Mouse (Mus musculus) C3H10T1/2 (cell line): ENCODE measurements around the gene Vmn1r152. TPM values are rescaled to one million over a fixed set of nuclear protein-coding genes. Genes with fewer than 3 reads are reported as not detected.

Experiments used
- polyA plus RNA-seq, 2 experiments: library from polyadenylated mRNA; unstranded; fragments of >200 nt; fragmentation: generic; extraction: Trizol; gene quantifications; one replicate each; pipeline ENCODE4 v1.2.1; 2012; ENCODE audit warnings: missing spikeins in 2 of 2

The Vmn1r152 gene
- not detected for polyA plus RNA-seq

GRCm38 (mm10) chr7:22522667-22523066 is at the start of gene Vmn1r152:
Gene Vmn1r152, plus strand, starts transcription at chr7:22522967.

DNA sequence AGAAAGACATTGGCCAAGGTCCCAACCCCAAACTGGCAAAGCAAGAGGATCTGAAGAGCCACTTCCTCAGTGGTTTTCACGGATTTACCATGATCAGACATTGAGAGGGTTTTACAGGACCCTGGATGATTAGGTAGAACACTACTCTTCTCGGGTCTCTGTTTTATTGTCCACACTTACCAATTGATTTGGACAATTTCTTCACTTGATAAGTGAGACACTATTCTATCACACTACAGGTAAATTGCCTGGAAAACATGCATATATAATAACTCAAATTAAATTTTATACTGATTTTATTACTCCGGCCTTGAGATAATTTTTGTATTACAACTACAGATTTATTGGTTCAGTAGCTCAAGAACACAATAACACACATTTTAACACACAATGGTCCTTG is 23.2 kb upstream of the Vmn1r152 start, which contains the start of gene Vmn1r151:
Gene Vmn1r151 (minus strand): TSS at position 101 of the 400 bp plus-strand sequence.

GRCm38 (mm10) chr7:22534787-22535186 is 12.0 kb downstream of the Vmn1r152 start, which contains the start of gene Gm8677:
Gene Gm8677, minus strand, starts transcription at chr7:22534887.

GRCm38 (mm10) chr7:22565243-22565642 is 42.5 kb downstream of the Vmn1r152 start, which contains the start of gene Gm4201:
Gene Gm4201, minus strand, starts transcription at chr7:22565343.

Other genes starting within 250 kb of the Vmn1r152 start
- not detected for gene Gm4187, start 193.2 kb upstream of the Vmn1r152 start, polyA plus RNA-seq
- not detected for gene Gm8660, start 151.9 kb upstream of the Vmn1r152 start, polyA plus RNA-seq
- not detected for gene Vmn1r148, start 109.4 kb upstream of the Vmn1r152 start, polyA plus RNA-seq
- gene Vmn1r149, start 84.7 kb upstream of the Vmn1r152 start, polyA plus RNA-seq: not detected
- not detected for gene Gm10665, start 58.9 kb upstream of the Vmn1r152 start, polyA plus RNA-seq
- not detected for gene Vmn1r151, start 23.3 kb upstream of the Vmn1r152 start, polyA plus RNA-seq
- not detected for gene Gm8677, start 11.9 kb downstream of the Vmn1r152 start, polyA plus RNA-seq
- gene Gm4201, start 42.4 kb downstream of the Vmn1r152 start, polyA plus RNA-seq: not detected
- not detected for gene Gm4565, start 65.2 kb downstream of the Vmn1r152 start, polyA plus RNA-seq
- gene Vmn1r155, start 135.1 kb downstream of the Vmn1r152 start, polyA plus RNA-seq: not detected
- gene Gm8693, start 169.3 kb downstream of the Vmn1r152 start, polyA plus RNA-seq: not detected
- not detected for gene Gm4567, start 196.7 kb downstream of the Vmn1r152 start, polyA plus RNA-seq
- not detected for gene Vmn1r157, start 238.7 kb downstream of the Vmn1r152 start, polyA plus RNA-seq